Mouse (Mus musculus): ENCODE data around the gene Gdf10.

Gene Gdf10

GRCm38 (mm10) chr14:33939117-33939516, 15.7 kb downstream of the Gdf10 start:
- DNase-seq (ENCODE audit: low read depth), result no peak

- no peak for DNase-seq (ENCODE audit: low read depth)
Measured at GRCm38 (mm10) chr14:33940739-33941138, 17.4 kb downstream of the Gdf10 start, which contains the start of gene Gdf2. Gdf2 (plus strand) TSS chr14:33941039.

- DNase-seq (ENCODE audit: low read depth), result no peak
Measured at GRCm38 (mm10) chr14:33942222-33942621, 18.8 kb downstream of the Gdf10 start.

GRCm38 (mm10) chr14:33946125-33946524, 22.7 kb downstream of the Gdf10 start:
- DNase-seq (ENCODE audit: low read depth), result no peak

GRCm38 (mm10) chr14:33952233-33952981, 29.0 kb downstream of the Gdf10 start:
- DNase-seq (ENCODE audit: low read depth), result no peak

- DNase-seq (ENCODE audit: low read depth), result no peak
Measured at GRCm38 (mm10) chr14:33953761-33954160, 30.4 kb downstream of the Gdf10 start, which contains the start of gene Rbp3. Rbp3 (plus strand) TSS chr14:33954003.

GRCm38 (mm10) chr14:33956055-33956454, 32.7 kb downstream of the Gdf10 start:
- no peak for DNase-seq (ENCODE audit: low read depth)

- DNase-seq (ENCODE audit: low read depth), result no peak
Measured at GRCm38 (mm10) chr14:33958186-33958585, 34.8 kb downstream of the Gdf10 start.

- no peak for DNase-seq (ENCODE audit: low read depth)
Measured at GRCm38 (mm10) chr14:33958841-33959240, 35.5 kb downstream of the Gdf10 start.

- DNase-seq (ENCODE audit: low read depth), result peak; percentile 10
Measured at GRCm38 (mm10) chr14:33959341-33959740, 36.0 kb downstream of the Gdf10 start.

GRCm38 (mm10) chr14:33965675-33966074, 42.3 kb downstream of the Gdf10 start:
- no peak for DNase-seq (ENCODE audit: low read depth)

GRCm38 (mm10) chr14:33972679-33973078, 49.3 kb downstream of the Gdf10 start:
- DNase-seq (ENCODE audit: low read depth), result no peak

- no peak for DNase-seq (ENCODE audit: low read depth)
Measured at GRCm38 (mm10) chr14:33974752-33975151, 51.4 kb downstream of the Gdf10 start.

- DNase-seq (ENCODE audit: low read depth), result no peak
Measured at GRCm38 (mm10) chr14:33977748-33978147, 54.4 kb downstream of the Gdf10 start.

- no peak for DNase-seq (ENCODE audit: low read depth)
Measured at GRCm38 (mm10) chr14:33978604-33979059, 55.2 kb downstream of the Gdf10 start, which contains the start of gene Zfp488. Zfp488 (minus strand) TSS chr14:33978764.

Data from c-Kit-positive CD71-negative TER-119-negative erythroid progenitor cells, embryonic 14.5 days (primary cell).